Mouse (Mus musculus) gastrocnemius, adult 8-10 months (tissue): ENCODE data around the gene Ier5l. TPM values are rescaled to one million over a fixed set of nuclear protein-coding genes. Genes with fewer than 3 reads are reported as not detected.

ENCODE experiments used
- DNase-seq, 2 experiments: peaks; one replicate each; pipeline ENCODE4 v3.0.0; 2022; ENCODE audit warnings: low spot score in 2 of 2
- total RNA-seq, 4 experiments: library from RNA; stranded (reverse); gene quantifications; 2 replicates each; pipeline ENCODE4 v1.2.4; 2022

The Ier5l gene
- total RNA-seq, 4 experiments from 2014 or later, result 0.96 to 1.7 (median 1.4) TPM

- peak; percentile 55 to 65 for DNase-seq
Measured at GRCm38 (mm10) chr2:30470143-30470946, 3.7 kb downstream of the Ier5l start.

GRCm38 (mm10) chr2:30469796-30470142, 4.2 kb downstream of the Ier5l start:
- DNase-seq, result peak; percentile 45 to 49

GRCm38 (mm10) chr2:30469009-30469408, 5.0 kb downstream of the Ier5l start:
- DNase-seq, result no peak

GRCm38 (mm10) chr2:30466787-30467186, 7.2 kb downstream of the Ier5l start:
- DNase-seq, result no peak

GRCm38 (mm10) chr2:30464411-30464810, 9.6 kb downstream of the Ier5l start:
- DNase-seq, result no peak

- peak; percentile 58 to 59 for DNase-seq
Measured at GRCm38 (mm10) chr2:30463904-30464330, 10.1 kb downstream of the Ier5l start.

- no peak for DNase-seq
Measured at GRCm38 (mm10) chr2:30463341-30463761, 10.7 kb downstream of the Ier5l start.

- DNase-seq, result no peak
Measured at GRCm38 (mm10) chr2:30459241-30459640, 14.8 kb downstream of the Ier5l start.

- no peak for DNase-seq
Measured at GRCm38 (mm10) chr2:30458349-30458748, 15.7 kb downstream of the Ier5l start.

- DNase-seq, result no peak
Measured at GRCm38 (mm10) chr2:30456104-30456980, 17.7 kb downstream of the Ier5l start.

GRCm38 (mm10) chr2:30454587-30454986, 19.4 kb downstream of the Ier5l start:
- DNase-seq, result no peak

- DNase-seq, result no peak
Measured at GRCm38 (mm10) chr2:30453570-30453969, 20.4 kb downstream of the Ier5l start.

- no peak for DNase-seq
Measured at GRCm38 (mm10) chr2:30451525-30451924, 22.5 kb downstream of the Ier5l start.

GRCm38 (mm10) chr2:30450530-30450929, 23.5 kb downstream of the Ier5l start:
- no peak for DNase-seq

GRCm38 (mm10) chr2:30448371-30448770, 25.6 kb downstream of the Ier5l start:
- DNase-seq, result no peak

- DNase-seq, result no peak
Measured at GRCm38 (mm10) chr2:30446891-30447826, 26.9 kb downstream of the Ier5l start.

GRCm38 (mm10) chr2:30445312-30445711, 28.7 kb downstream of the Ier5l start:
- DNase-seq, result no peak

- DNase-seq, result no peak
Measured at GRCm38 (mm10) chr2:30444450-30444849, 29.6 kb downstream of the Ier5l start.

- no peak for DNase-seq
Measured at GRCm38 (mm10) chr2:30444006-30444405, 30.0 kb downstream of the Ier5l start.

- DNase-seq, result no peak
Measured at GRCm38 (mm10) chr2:30443281-30443680, 30.7 kb downstream of the Ier5l start.

GRCm38 (mm10) chr2:30442498-30442890, 31.5 kb downstream of the Ier5l start:
- no peak for DNase-seq
